Mouse (Mus musculus) cerebellum, adult 2 months (tissue): ENCODE measurements around the gene Igflr1.

Experiments used
- CTCF ChIP-seq: fragments of 200-500 bp; IDR thresholded peaks from 2 replicates; pipeline ENCODE4 v1.5.1; 2011; ENCODE audit warnings: low read depth, mild to moderate bottlenecking, control low read depth, low read length, moderate library complexity, borderline replicate concordance; ENCODE audit not compliant: insufficient read depth
- POLR2A ChIP-seq: fragments of 200-500 bp; IDR thresholded peaks from 2 replicates; pipeline ENCODE4 v1.6.1; 2011; ENCODE audit warnings: low read length, control low read depth, borderline replicate concordance; ENCODE audit not compliant: insufficient read depth

GRCm38 (mm10) chr7:30579950-30580349 lies 14.7 kb downstream of the Igflr1 start:
- no peak for TF ChIP-seq CTCF
- TF ChIP-seq POLR2A = no peak
